Mouse (Mus musculus): Measurements from ENCODE around the gene Tmem63c. TPM values are rescaled to one million over a fixed set of nuclear protein-coding genes. Genes with fewer than 3 reads are reported as not detected.

Gene Tmem63c
- polyA plus RNA-seq (2015; fragmentation: Nextera tagmentation; extraction: Ambion mirVana) = not detected in 2 replicates

DNA sequence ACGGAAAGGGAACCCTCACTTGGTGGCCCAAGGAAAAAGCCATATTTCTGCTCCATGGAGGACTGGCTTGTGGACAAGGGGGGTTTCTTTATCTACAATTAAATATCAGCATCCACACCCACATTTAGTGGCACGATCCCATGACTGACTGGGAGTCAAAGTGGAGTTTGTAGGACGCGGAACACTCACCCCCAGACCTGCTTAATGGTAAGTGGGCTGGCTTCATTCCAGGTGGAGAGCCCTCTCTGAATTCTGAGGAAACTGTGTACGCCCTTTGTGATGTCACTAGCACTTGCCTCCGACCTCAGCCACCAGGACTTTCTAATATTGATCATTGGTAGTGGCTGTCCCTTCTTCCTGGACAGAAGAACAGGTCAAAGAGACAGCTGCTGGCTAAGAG, at the start of gene Tmem63c:
Gene Tmem63c, plus strand, starts transcription at position 301 of the 400 bp plus-strand sequence.
- no peak within 1 kb of the TSS for H3K9ac ChIP-seq
- H3K4me2 ChIP-seq = no peak within 1 kb of the TSS
- peaks cover 1% of the 10 kb centered on the region for H3K4me1 ChIP-seq (replicated peaks)
- H3K27ac ChIP-seq = no peak within 1 kb of the TSS
- WGBS (ENCODE audit: insufficient replicate concordance) = 50% methylated on average over 6 of the region's 6 CpGs
- peaks cover 17% of the 10 kb centered on the region for H3K27me3 ChIP-seq
- H3K9me3 ChIP-seq (replicated peaks) = no peaks in the 10 kb centered on the region
- H3K4me3 ChIP-seq (replicated peaks) = no peak within 1 kb of the TSS
- DNase-seq (no peak), ATAC-seq (ENCODE audit: low read depth) (no peak)
- H3K36me3 ChIP-seq = no peaks in the 10 kb centered on the region

DNA sequence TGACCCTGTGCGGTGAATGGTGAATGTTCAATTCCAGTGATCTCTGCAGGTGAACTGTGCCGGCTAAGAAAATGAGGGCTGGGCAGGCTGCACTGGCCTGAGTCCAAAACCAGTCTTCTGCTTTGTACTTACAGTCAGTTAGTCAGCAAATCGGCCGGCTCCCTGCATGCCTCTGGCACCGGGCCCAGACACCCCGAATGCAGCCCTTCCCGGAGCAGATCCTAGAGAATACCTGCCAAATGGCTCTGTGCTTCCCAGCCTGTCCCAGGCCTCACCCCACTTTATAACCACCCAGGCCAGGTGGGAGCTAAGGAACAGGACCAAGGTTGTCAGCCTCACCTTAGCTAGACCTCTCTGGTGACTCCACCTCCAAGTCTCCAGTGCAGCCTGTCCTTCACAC, 47.9 kb upstream of the Tmem63c start:
- no peaks in the 10 kb centered on the region for H3K9me3 ChIP-seq (replicated peaks)
- H3K4me3 ChIP-seq (replicated peaks) = no peak overlapping the region
- ATAC-seq (ENCODE audit: low read depth) = no peak
- H3K9ac ChIP-seq = no peak overlapping the region
- H3K27ac ChIP-seq = peak overlapping the region; percentile 9; the same call in 1 of the 2 replicates
- peaks cover 17% of the 10 kb centered on the region for H3K27me3 ChIP-seq
- DNase-seq = no peak
- H3K4me2 ChIP-seq = no peak overlapping the region
- H3K36me3 ChIP-seq = no peaks in the 10 kb centered on the region
- H3K4me1 ChIP-seq (replicated peaks) = peaks cover 46% of the 10 kb centered on the region
- WGBS (ENCODE audit: insufficient replicate concordance) = 56% methylated on average over 7 of the region's 7 CpGs

GRCm38 (mm10) chr12:86973706-86974105, 47.4 kb upstream of the Tmem63c start:
- H3K9me3 ChIP-seq (replicated peaks) = no peaks in the 10 kb centered on the region
- H3K27me3 ChIP-seq = peaks cover 22% of the 10 kb centered on the region
- WGBS (ENCODE audit: insufficient replicate concordance) = 53% methylated on average over 8 of the region's 8 CpGs
- H3K36me3 ChIP-seq = no peaks in the 10 kb centered on the region
- peaks cover 41% of the 10 kb centered on the region for H3K4me1 ChIP-seq (replicated peaks)
- no peak overlapping the region for H3K9ac ChIP-seq
- DNase-seq (no peak), ATAC-seq (ENCODE audit: low read depth) (no peak)
- no peak overlapping the region for H3K4me2 ChIP-seq
- no peak overlapping the region for H3K27ac ChIP-seq
- no peak overlapping the region for H3K4me3 ChIP-seq (replicated peaks)

DNA sequence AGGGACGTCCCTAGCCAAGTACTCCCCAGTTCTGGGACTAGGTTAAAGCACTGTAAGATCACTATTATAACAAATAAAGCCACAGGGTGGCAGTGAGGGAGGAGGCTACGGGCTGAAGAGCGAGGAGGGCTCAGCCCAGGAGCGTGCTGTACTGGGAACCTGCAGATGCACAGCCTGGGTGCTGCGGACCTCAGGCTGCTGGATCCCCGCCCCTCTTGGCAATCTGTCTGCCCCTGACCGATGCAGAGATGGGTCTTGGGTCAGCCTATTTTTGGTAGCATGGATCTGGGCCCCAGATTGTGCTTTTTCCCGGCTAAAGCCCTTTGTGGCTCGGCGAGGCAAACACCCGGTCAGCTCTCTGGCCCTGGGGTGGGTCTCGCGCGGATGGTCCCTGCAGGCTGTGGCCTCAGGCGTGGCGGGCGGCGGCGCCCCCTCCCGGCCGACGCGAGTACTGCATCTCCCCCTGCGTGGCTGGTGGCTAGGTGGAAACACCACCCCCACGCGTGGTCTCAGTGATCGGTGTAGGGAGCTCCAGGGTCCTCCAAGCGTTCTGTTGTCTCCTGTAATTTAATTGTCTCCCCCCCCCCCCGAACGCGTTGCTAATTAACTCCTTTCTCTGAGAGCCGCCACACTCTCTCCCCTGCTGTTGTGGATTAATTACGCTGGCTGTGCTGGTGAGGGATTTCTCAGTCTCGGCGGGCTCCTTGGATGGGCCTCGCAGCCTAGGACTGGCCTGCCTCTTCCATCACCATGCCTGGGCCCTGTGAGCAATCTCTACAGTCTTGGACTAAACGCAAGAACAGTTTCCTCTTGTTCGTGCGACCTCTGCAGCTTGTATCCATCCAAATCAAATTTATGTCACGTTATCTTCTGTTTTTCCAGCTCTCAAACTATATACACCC, 46.5 kb upstream of the Tmem63c start:
- ATAC-seq (ENCODE audit: low read depth) (peak; percentile 66), DNase-seq (peak; percentile 48)
- no peaks in the 10 kb centered on the region for H3K9me3 ChIP-seq (replicated peaks)
- 13% methylated on average over 40 of the region's 40 CpGs for WGBS (ENCODE audit: insufficient replicate concordance)
- no peaks in the 10 kb centered on the region for H3K36me3 ChIP-seq
- peaks cover 32% of the 10 kb centered on the region for H3K4me1 ChIP-seq (replicated peaks)
- H3K9ac ChIP-seq = peak overlapping the region; percentile 50
- peak overlapping the region; percentile 44 for H3K4me3 ChIP-seq (replicated peaks)
- no peak overlapping the region for H3K27ac ChIP-seq
- peaks cover 28% of the 10 kb centered on the region for H3K27me3 ChIP-seq
- peak overlapping the region; percentile 68 for H3K4me2 ChIP-seq

DNA sequence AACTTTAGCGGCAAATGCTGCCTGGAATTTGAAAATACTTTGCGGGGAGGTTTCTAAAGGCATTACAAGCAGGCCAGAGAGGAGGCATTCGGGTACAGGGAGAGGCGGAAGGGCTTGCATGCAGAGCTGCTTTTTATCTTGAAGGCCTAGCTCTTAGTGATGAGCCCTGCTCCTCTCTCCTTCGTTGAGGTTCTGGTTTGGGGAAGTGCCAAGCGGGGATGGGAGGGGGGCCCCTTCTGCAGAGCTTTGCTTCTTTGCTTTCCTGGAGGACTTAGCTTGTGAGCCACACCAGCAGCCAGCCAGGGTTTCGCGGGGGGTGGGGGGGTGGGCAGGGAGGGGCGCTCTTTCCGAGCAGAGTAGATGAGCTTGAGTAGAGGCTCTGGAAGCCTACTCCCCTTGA, 45.4 kb upstream of the Tmem63c start:
- 43% methylated on average over 10 of the region's 10 CpGs for WGBS (ENCODE audit: insufficient replicate concordance)
- Histone ChIP-seq H3K4me3 (replicated peaks) (no peak overlapping the region), H3K4me1 (replicated peaks) (peaks cover 26% of the 10 kb centered on the region), H3K9me3 (replicated peaks) (no peaks in the 10 kb centered on the region), H3K27ac (no peak overlapping the region), H3K27me3 (peaks cover 39% of the 10 kb centered on the region), H3K9ac (no peak overlapping the region), H3K36me3 (no peaks in the 10 kb centered on the region), H3K4me2 (no peak overlapping the region)
- ATAC-seq (ENCODE audit: low read depth) (no peak), DNase-seq (no peak)

DNA sequence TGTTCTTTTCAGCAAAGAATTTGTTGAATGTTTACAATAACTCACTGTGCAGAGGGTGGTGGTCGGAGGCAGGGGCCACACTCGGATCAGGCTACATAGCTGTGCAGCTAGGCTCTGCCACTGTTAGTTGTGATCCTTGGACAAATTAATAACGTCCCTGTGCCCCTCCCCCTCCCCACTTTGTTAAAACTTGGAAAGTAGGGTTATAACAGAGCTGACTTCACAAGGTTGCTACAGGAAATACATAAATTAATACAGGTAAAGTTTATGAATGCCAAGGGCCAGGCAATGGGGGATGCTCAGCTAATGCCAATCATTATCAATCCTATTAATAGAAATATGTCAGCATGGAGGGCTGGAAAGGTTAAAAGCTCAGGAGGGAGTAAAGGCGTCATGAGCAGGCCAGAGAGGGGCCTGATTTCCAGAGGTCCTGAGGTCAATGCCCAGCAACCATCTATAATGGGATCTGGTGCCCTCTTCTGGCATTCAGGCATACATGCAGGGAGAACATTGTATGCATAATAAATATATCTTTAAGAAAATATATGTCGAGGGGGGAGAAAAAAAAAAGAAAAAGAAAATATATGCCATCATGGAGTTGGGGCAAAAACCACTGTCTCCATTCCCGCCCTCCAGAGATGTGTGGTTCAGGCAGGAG, 44.5 kb upstream of the Tmem63c start:
- no peak overlapping the region for H3K9ac ChIP-seq
- no peak overlapping the region for H3K4me3 ChIP-seq (replicated peaks)
- peaks cover 26% of the 10 kb centered on the region for H3K4me1 ChIP-seq (replicated peaks)
- no peaks in the 10 kb centered on the region for H3K36me3 ChIP-seq
- H3K27ac ChIP-seq = no peak overlapping the region
- H3K27me3 ChIP-seq = peaks cover 48% of the 10 kb centered on the region
- 35% methylated on average over 6 of the region's 6 CpGs for WGBS (ENCODE audit: insufficient replicate concordance)
- no peaks in the 10 kb centered on the region for H3K9me3 ChIP-seq (replicated peaks)
- DNase-seq (no peak), ATAC-seq (ENCODE audit: low read depth) (no peak)
- no peak overlapping the region for H3K4me2 ChIP-seq

DNA sequence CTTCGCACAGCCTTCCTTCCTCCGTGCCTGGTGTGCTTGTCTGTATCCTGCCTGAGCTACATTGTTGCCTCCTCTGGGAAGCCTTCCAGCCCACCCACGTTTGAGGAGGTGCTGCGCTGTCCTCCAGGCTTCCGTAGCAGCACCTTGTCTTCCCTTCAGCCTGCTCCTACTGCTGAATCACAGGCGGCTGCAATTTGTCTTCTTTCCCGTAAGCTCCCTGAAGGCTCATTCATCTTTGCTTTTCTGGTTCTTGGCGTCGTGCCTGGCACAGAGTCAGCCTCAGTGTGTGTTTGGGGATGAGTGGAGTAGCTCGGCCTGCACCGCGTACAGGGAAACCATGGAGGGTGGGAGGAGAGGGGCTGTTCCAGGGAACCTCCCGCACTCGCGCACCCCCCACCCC, 43.3 kb upstream of the Tmem63c start:
- no peak overlapping the region for H3K27ac ChIP-seq
- no peaks in the 10 kb centered on the region for H3K9me3 ChIP-seq (replicated peaks)
- ATAC-seq (ENCODE audit: low read depth) = no peak
- H3K4me3 ChIP-seq (replicated peaks) = no peak overlapping the region
- 25% methylated on average over 15 of the region's 15 CpGs for WGBS (ENCODE audit: insufficient replicate concordance)
- no peak overlapping the region for H3K4me2 ChIP-seq
- H3K9ac ChIP-seq = no peak overlapping the region
- no peak for DNase-seq
- peaks cover 60% of the 10 kb centered on the region for H3K27me3 ChIP-seq
- H3K4me1 ChIP-seq (replicated peaks) = peaks cover 23% of the 10 kb centered on the region
- H3K36me3 ChIP-seq = no peaks in the 10 kb centered on the region

- DNase-seq = no peak
- Histone ChIP-seq H3K4me2 (no peak overlapping the region), H3K36me3 (no peaks in the 10 kb centered on the region), H3K4me3 (replicated peaks) (no peak overlapping the region), H3K4me1 (replicated peaks) (no peaks in the 10 kb centered on the region), H3K27me3 (peaks cover 90% of the 10 kb centered on the region), H3K9me3 (replicated peaks) (no peaks in the 10 kb centered on the region), H3K9ac (no peak overlapping the region), H3K27ac (no peak overlapping the region)
- no peak for ATAC-seq (ENCODE audit: low read depth)
- WGBS (ENCODE audit: insufficient replicate concordance) = 20% methylated on average over 9 of the region's 9 CpGs
Measured at GRCm38 (mm10) chr12:86981180-86981579, 40.0 kb upstream of the Tmem63c start.

- Histone ChIP-seq H3K9me3 (replicated peaks) (no peaks in the 10 kb centered on the region), H3K9ac (no peak overlapping the region), H3K4me1 (replicated peaks) (no peaks in the 10 kb centered on the region), H3K36me3 (no peaks in the 10 kb centered on the region), H3K4me3 (replicated peaks) (no peak overlapping the region), H3K4me2 (no peak overlapping the region), H3K27me3 (peaks cover 97% of the 10 kb centered on the region), H3K27ac (no peak overlapping the region)
- WGBS (ENCODE audit: insufficient replicate concordance) = 3% methylated on average over 28 of the region's 28 CpGs
- ATAC-seq (ENCODE audit: low read depth) (no peak), DNase-seq (peak; percentile 34)
Measured at GRCm38 (mm10) chr12:86983470-86984193, 37.5 kb upstream of the Tmem63c start.

DNA sequence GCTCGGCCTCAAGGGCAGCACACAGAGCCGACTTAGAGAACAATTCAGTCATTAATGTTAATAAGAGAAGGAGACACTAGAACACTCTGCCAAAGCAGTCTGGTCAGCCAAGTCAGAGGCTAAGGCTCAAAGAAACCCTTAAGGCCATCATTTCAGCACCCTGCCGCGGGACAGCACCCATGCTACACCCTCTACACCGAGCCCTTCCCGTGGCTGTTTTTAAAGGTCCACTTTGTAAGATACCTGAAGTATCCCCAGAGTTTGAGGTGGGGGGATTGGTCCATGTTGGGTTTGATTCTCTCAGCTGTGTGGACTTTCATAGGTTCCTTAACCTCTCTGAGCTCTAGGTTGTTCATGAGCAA, 37.0 kb upstream of the Tmem63c start:
- H3K4me2 ChIP-seq = no peak overlapping the region
- H3K27ac ChIP-seq = no peak overlapping the region
- H3K4me3 ChIP-seq (replicated peaks) = no peak overlapping the region
- ATAC-seq (ENCODE audit: low read depth) = no peak
- 10% methylated on average over 6 of the region's 6 CpGs for WGBS (ENCODE audit: insufficient replicate concordance)
- H3K27me3 ChIP-seq = peaks cover 97% of the 10 kb centered on the region
- H3K9me3 ChIP-seq (replicated peaks) = no peaks in the 10 kb centered on the region
- no peak overlapping the region for H3K9ac ChIP-seq
- no peaks in the 10 kb centered on the region for H3K4me1 ChIP-seq (replicated peaks)
- peak; percentile 18 for DNase-seq
- H3K36me3 ChIP-seq = no peaks in the 10 kb centered on the region

DNA sequence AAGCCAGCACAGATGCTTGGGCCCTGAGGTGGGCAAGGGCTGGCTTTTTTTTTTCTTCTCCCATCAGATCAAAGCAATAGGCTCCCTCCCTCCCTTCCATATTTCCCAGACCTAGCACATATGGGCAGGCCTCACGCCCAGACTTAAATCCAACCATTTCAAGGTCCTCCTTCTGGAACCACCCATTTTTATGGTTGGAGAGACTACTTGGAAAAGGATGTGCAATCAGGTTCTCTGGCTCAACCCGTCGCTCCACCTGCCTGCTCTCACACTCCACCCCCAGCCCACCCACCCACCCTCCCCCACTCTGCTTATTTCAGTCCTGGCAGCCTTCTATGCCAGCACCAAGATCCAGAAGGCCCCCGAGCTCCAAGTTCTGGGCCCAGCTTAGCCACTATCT, 34.6 kb upstream of the Tmem63c start:
- ATAC-seq (ENCODE audit: low read depth) = no peak
- Histone ChIP-seq H3K27me3 (peaks cover 100% of the 10 kb centered on the region), H3K4me1 (replicated peaks) (no peaks in the 10 kb centered on the region), H3K27ac (no peak overlapping the region), H3K4me2 (no peak overlapping the region), H3K9ac (no peak overlapping the region), H3K4me3 (replicated peaks) (no peak overlapping the region), H3K9me3 (replicated peaks) (no peaks in the 10 kb centered on the region), H3K36me3 (no peaks in the 10 kb centered on the region)
- DNase-seq = no peak
- 48% methylated on average over 4 of the region's 4 CpGs for WGBS (ENCODE audit: insufficient replicate concordance)

Measured in liver, embryonic 13.5 days (tissue).